Mouse (Mus musculus): ENCODE data around the gene Zap70.

DNA sequence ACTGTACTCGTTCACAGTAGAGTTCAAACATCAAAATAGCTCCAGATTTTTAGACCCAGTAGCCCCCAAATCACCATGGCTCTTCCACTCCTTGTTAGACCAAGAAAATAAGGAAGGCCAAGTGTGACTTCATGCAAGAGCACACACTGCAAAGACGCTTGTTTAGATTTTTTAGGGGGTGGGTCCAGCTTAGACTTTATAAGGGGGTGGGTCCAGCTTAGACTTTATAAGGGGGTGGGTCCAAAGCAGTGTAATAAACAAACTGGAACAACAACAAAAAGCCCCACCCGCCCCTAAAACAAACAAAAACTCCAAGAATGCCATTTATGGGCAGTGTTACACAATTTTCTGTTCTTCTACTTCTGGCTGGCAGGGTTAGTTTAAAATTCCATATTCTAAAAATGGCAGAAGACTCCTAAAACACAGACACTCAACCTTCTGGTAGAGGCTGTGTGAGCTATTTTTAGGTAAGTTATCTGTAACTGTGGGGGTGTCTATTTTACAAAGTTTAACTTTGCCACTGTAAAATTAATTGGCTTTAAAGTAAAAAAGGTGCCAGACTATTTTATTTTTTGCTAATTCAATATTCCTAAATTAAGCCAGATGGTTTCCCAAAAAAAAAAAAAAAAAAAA, 38.9 kb downstream of the Zap70 start:
- TF ChIP-seq CTCF (IDR thresholded peaks at IDR 0.05; ENCODE audit: insufficient read depth, low read depth, low read length), result no peak
- TF ChIP-seq POLR2A (IDR thresholded peaks at IDR 0.05; ENCODE audit: insufficient read depth, low read depth, low read length), result no peak
